Mouse (Mus musculus) cerebellum, postnatal 10 days (tissue): ENCODE results near the gene Spata25.

Experiments
- DNase-seq, 2 experiments: peaks; one replicate each; pipeline ENCODE4 v3.0.0; 2021; ENCODE audit warnings: mixed read lengths in 2 of 2

Gene Spata25

DNA sequence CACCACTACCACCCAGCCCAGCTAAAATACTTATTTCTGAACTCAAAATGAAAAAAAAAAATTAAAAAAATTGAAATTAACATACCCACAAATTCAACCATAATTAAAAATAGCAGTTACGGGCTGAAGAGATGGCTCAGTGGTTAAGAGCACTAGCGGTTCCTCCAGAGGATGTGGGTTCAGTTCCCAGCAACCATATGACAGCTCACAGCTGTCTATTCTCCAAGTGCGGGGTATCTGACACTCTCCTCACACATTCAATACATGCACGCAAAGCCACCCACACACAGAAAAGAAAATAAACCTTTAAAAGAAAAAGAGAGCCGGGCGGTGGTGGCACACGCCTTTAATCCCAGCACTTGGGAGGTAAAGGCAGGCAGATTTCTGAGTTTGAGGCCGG, 21.7 kb upstream of the Spata25 start:
- DNase-seq, result no peak

DNA sequence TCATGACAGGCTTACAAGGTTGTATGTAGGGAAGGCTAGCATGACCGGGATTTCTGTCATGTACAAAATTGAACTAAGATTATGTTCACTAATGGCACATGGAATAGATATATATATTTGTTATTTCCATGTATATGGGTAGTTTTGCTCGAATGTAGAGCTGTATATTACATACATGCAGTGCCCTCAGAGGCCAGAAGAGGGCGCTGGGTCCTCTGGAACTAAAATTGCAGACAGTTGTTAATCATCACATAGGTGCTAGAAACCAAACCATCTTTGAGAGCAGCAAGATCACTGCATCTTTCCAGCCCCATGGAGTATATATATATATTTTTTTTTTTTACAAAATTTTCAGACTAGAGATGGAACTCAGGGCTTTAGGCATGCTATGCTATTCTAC, 17.4 kb upstream of the Spata25 start:
- DNase-seq, result no peak

DNA sequence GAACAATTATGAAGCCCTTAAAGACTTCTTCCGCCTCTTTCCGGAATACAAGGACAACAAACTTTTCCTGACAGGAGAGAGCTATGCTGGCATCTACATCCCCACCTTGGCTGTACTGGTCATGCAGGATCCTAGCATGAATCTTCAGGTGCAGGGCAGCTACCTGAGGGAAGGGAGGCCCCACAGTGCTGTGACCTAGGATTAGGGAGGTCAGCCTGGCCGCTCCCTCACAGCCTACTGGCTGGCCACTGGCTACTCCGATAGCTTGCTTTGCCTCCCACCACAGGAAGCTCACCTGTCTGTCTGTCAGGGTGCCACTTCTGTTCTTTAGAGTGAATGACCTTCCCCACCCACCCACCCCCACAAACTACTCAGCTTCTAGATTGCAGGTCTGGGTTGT, 6.8 kb upstream of the Spata25 start:
- DNase-seq, result no peak

- no peak for DNase-seq
These were observed 6.2 kb upstream of the Spata25 start for GRCm38 (mm10) chr2:164834531-164834930.

- DNase-seq, result peak; percentile 93 to 95
These were observed 5.1 kb upstream of the Spata25 start, which contains the start of gene Neurl2 for GRCm38 (mm10) chr2:164833314-164833959. TSS of gene Neurl2 (minus strand) at chr2:164833456.

DNA sequence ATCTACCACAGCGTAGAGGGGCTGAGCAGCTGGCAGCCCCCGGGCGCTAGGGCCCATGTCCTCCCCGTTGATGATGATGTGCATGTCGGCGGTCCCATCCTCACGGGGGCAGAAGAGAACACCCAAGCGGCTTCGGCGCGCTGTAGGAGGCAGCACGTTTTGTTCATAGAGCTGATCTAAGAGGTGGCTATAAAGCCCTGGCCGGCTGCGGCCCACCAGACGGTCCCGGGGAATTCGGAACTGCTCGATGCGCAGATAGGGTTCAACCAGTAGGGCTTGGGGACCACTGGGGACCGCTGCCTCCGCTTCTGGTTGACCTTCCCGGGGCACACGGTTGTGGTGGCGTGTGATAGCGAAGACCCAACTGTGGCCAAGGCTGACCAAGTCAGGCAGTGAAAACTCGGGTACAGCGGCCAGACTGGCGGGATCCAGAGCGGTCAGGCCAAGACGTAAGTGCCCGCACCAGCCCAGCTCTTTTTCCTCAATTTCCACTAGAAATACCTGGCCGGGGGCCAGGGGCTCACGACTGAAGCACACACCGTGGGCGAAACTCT, 4.5 kb upstream of the Spata25 start, which contains the start of gene Ctsa:
Gene Ctsa, plus strand, starts transcription at position 126 of the 554 bp plus-strand sequence.
- DNase-seq, result peak; percentile 81

DNA sequence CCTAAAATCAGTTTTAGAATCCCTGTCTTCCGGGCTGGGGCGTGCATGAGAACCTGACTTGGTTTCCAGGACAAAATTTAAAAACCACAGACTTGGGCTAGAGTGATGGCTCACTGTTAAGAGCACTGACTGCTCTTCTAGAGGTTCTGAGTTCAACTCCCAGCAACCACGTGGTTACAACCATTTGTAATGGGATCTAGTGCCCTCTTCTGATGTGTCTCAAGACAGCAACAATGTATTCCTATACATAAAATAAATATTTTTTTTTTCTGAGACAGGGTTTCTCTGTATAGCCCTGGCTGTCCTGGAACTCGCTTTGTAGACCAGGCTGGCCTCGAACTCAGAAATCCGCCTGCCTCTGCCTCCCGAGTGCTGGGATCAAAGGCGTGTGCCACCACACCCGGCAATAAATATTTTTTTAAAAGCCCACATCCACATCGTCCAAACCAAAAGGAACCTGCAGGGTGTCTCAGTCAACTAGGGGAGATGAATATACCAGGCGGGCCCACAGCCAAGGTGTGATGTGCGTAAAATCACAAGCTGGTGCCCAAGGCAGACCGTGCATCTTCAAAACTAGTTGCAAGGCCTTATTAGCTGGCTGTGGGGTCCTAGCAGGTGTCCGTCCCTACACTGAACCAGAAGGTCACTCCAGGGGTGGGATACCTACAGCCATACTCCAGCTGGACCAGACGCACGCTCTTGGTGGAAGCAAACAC, 3.9 kb upstream of the Spata25 start:
- DNase-seq, result peak; percentile 76

- no peak for DNase-seq
These were observed 2.7 kb upstream of the Spata25 start for GRCm38 (mm10) chr2:164831029-164831428.

DNA sequence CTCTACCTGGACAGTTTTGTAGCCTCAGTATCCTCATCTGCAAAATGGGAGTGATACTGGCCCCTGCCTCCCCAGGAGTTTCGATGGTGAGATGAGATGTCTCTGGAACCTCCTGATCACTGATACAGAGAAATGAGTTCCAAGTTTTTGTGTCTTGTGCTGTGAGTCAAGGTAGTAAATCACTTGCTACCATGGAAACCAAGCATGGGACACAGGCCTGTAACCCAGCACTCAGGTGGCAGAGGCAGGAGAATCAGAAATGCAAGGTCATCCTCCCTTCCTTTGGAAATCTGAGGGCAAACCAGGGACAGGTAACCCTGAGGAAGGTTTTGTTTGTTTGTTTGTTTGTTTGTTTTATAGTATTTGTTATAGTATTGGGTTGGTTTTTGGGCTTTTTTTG, 753 bp upstream of the Spata25 start:
- DNase-seq, result no peak

DNA sequence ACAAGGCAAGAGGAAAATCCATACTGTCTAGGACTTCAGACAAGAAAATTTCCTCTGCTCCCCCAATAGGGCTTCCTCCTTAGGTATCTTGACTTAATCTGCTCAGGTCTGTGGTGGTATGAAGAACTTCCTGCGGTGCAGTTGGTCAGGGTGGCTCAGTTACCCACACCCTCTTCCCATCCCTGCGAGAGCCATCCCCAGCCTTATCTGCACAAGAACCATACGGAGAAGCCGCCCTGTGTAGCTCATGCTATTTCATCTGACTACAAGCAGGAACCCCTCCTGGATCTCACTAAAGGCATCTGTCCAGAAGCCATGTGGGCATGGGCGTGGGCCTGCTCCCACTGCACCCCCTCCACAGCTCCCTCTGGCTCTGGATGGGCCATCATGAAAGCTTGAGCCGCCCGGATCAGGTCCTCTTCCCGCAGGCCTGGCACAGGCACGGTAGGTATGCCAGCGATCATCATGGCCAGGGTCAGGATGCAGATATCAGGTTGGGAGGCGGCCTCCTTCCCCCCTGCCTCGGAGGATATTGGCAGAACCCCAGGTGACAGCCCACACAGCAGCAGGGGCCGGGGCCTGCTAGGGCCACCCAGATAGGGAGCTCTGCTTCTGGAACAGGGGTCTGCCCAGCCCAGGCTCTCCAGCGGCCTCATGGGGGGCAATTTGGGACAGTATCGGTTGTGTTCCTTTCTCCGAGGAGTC, 1.0 kb downstream of the Spata25 start:
- DNase-seq, result no peak

GRCm38 (mm10) chr2:164825521-164825920, 2.8 kb downstream of the Spata25 start:
- no peak for DNase-seq

GRCm38 (mm10) chr2:164823969-164824368, 4.4 kb downstream of the Spata25 start:
- DNase-seq, result no peak

- peak in 1 of 2 experiments; percentile 46 for DNase-seq
These were observed 5.2 kb downstream of the Spata25 start for GRCm38 (mm10) chr2:164823181-164823585.

GRCm38 (mm10) chr2:164822636-164823165, 5.6 kb downstream of the Spata25 start, which contains the start of gene Zswim1:
TSS of gene Zswim1 (plus strand) at chr2:164822686.
- peak; percentile 100 for DNase-seq

GRCm38 (mm10) chr2:164821060-164821459, 7.3 kb downstream of the Spata25 start:
- peak; percentile 56 to 57 for DNase-seq

DNA sequence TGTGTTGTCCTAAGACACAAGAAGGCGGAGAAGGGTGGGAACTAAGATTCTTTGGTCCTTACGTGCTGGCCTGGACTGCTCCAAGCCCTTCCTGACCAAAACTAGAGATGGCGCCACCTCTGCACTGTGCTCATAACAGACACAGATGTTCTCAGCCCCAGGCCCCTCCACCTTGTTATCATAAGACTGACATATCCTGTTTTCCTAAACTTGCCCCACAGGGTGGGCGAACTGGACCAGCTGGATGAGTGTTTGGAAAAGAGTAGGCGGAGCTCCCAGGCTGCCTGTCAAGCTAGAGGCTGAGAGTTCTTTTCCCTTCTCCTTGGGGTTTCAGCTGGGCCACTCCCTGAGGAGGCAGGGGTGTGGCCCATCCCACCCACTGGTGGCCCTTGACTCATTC, 10.6 kb downstream of the Spata25 start:
- no peak for DNase-seq

GRCm38 (mm10) chr2:164817206-164817605, 11.1 kb downstream of the Spata25 start:
- no peak for DNase-seq

GRCm38 (mm10) chr2:164815821-164816220, 12.5 kb downstream of the Spata25 start:
- no peak for DNase-seq

DNA sequence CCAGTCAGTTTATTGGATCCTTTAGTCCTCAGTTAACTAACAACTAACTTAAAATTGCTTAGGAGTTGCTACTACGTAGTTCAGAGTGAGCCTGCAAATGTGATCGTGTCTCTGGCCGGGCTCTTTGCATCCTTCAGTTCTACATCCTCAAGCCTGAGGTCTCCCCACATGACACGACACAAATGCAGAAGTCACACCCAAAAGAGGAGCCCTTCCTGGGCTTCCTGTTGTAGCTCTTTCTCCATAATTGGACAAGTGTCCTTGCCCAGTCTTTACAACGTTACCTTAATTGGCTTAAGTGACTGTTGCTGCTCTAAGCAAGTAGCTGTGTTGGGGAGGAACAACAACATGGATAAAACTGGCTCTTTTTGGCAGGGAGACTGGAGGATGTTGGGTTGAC, 13.0 kb downstream of the Spata25 start:
- DNase-seq, result no peak

DNA sequence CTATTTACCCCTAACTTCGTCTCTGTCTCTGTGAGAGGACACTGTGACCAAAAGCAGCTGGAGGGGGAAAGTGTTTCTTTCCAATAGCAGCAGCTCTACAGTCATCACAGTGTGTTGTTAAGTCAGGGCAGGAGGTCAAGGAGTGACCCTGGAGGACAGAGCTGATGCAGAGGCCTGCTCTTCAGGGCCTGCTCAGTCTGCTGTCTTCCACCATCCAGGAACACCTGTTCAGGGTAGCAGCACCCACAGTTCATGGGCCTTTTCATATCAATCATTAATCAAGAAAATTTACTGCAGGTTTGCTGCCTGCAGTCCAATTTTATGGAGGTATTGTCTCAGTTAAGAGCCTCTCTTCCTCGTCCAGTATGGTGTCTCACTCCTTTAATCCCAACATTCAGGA, 14.8 kb downstream of the Spata25 start:
- DNase-seq, result no peak

GRCm38 (mm10) chr2:164806614-164807013, 21.7 kb downstream of the Spata25 start:
- no peak for DNase-seq

DNA sequence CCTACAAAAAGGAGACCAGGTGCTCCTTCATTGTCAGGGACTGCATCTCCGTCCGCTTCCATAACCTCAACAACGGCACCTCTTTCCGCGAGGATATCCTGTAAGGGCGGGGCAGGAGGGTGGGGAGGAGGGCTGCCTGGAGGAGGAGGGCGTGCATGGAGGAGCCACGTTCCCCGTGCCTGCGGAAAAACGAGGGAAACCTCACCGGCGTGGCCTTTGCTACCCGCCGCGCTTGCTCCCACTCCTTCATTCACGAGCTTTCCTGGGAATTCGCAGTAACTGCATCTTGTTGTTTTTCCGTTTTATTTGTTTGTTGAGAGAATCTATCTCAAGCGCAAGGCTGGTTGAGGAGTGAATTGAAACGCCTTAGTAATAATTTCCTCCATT, 23.0 kb downstream of the Spata25 start:
- DNase-seq, result no peak
